ENCODE assay signal across 7 mouse cellular contexts in genomic region chr17:68097436-68097835, GRCm38 (mm10).
"Had no signal": no experiment of that assay in that cellular context is flagged by ENCODE, and none has a peak within 500 bp of the region (broad histone marks: within the 10 kb centered on the region; RNA-seq: fewer than 3 reads in every experiment).

No protein-coding gene starts in this region.

- DNase-seq: liver, postnatal 0 days; lung, adult 2 months; lung, postnatal 14 days; lung, postnatal 36 days; thymus, adult 2 months; thymus, postnatal 25 days; thymus, postnatal 4 days had no signal
